Mouse (Mus musculus): ENCODE measurements around the gene Ano1.
A peak's percentile ranks its signal among the peaks of the same experiment; 100 is the strongest.

The Ano1 gene

GRCm38 (mm10) chr7:144539146-144539545 is 212.6 kb downstream of the Ano1 start:
- DNase-seq (ENCODE audit: low spot score in 2 of 2) = peak in 1 of 2 experiments; percentile 31

All from spleen, postnatal 10 days (tissue).